In the genomic region with DNA sequence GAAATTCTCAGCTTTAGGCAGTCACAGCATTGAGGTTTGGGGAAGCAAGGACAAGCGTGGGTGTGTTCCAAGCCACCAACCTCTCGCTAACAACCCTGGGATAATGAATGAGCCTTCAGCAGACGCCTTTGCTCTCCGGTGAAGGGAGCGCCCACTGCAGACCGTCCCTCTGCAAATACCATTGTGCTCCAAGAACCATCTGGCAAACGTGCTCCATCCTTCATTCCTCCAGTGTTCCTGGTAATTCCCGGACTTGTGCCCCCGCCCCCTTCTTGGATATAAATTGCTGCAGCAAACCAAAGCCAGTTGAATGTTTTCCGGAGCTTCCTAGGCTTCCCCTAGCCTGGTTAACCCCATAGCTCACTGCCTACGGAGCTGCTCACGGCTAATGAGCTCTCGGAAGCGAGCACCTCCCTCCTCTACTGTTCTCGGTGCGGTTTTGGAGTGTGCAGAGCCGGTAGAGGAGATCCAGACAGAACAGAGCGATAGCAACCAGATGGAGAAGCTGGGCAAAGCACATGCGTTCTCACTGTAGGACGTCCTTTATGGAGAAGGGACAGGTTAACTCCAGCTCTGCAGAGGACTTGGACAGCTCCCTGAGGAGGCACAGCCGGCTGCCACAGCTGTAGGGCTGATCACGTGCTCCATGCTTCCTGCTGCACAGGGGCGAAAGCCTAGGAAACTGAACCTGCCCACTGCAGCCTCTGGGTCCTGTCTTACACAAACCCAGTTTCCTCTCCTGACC, we compare ENCODE assay signal across 8 mouse cellular contexts. TPM values are rescaled to one million over a fixed set of nuclear protein-coding genes. Genes with fewer than 3 reads are reported as not detected.
DNase-seq lines count a peak whose midpoint lies in the region; ATAC-seq and TF ChIP-seq lines count a peak whose summit lies in the region.

No protein-coding gene starts in this region.

- 0 out of 2 replicates have a peak overlapping the region, but pooled peaks have one; percentile 3 for H3K4me3 ChIP-seq in limb, embryonic 11.5 days (ENCODE audit: low read depth, low read length)
- peak overlapping the region; percentile 25 for H3K4me3 ChIP-seq in midbrain, embryonic 11.5 days (ENCODE audit: low read depth, low read length)
- H3K4me3 ChIP-seq in stomach, postnatal 0 days (ENCODE audit: low read depth, low read length), result peak overlapping the region; percentile 23

- TF ChIP-seq CTCF in stomach, postnatal 0 days (IDR thresholded peaks at IDR 0.05; ENCODE audit: low read depth), result peak; percentile 22; the same call in 1 of the 2 replicates

- no peaks in the 10 kb centered on the region for H3K9me3 ChIP-seq in limb, embryonic 11.5 days (ENCODE audit: control insufficient read depth, low read length)
- H3K9me3 ChIP-seq in midbrain, embryonic 11.5 days (ENCODE audit: control insufficient read depth, low read length), result no peaks in the 10 kb centered on the region
- no peaks in the 10 kb centered on the region for H3K9me3 ChIP-seq in stomach, postnatal 0 days (ENCODE audit: control insufficient read depth, low read length)

- H3K27me3 ChIP-seq in limb, embryonic 11.5 days (ENCODE audit: control insufficient read depth, insufficient read depth, low read length), result no peaks in the 10 kb centered on the region
- no peaks in the 10 kb centered on the region for H3K27me3 ChIP-seq in midbrain, embryonic 11.5 days (ENCODE audit: control insufficient read depth, insufficient read depth, low read length)
- H3K27me3 ChIP-seq in stomach, postnatal 0 days (ENCODE audit: control insufficient read depth, insufficient read depth, low read length), result no peaks in the 10 kb centered on the region

- no peak overlapping the region for H3K9ac ChIP-seq in limb, embryonic 11.5 days (ENCODE audit: low read length)
- peak overlapping the region; percentile 48 for H3K9ac ChIP-seq in midbrain, embryonic 11.5 days (ENCODE audit: low read length)
- 0 out of 2 replicates have a peak overlapping the region, but pooled peaks have one; percentile 3 for H3K9ac ChIP-seq in stomach, postnatal 0 days (ENCODE audit: low read length)

- no peak overlapping the region for H3K27ac ChIP-seq in limb, embryonic 11.5 days (replicated peaks; ENCODE audit: low read depth, low read length)
- no peak overlapping the region; the same call in 1 of the 2 replicates for H3K27ac ChIP-seq in midbrain, embryonic 11.5 days (ENCODE audit: low read depth, low read length)
- peak overlapping the region; percentile 65 for H3K27ac ChIP-seq in stomach, postnatal 0 days (replicated peaks)

- DNase-seq in adrenal gland, adult 2 months, result peak; percentile 43
- DNase-seq in adrenal gland, adult 8-10 months, result no peak
- peak; percentile 34 to 35 for DNase-seq in cerebellum, postnatal 14 days
- peak; percentile 46 to 48 for DNase-seq in heart, adult 9 months (ENCODE audit: low spot score in 2 of 2)
- peak; percentile 45 for DNase-seq in kidney, adult 18-20 months
- peak; percentile 76 for DNase-seq in limb, embryonic 11.5 days (ENCODE audit: low spot score)
- peak; percentile 94 for DNase-seq in midbrain, embryonic 11.5 days (ENCODE audit: low spot score, missing footprints)
- DNase-seq in stomach, postnatal 0 days (ENCODE audit: low spot score), result peak; percentile 63

- H3K4me2 ChIP-seq in limb, embryonic 11.5 days (ENCODE audit: low read depth, severe bottlenecking), result peak overlapping the region; percentile 50
- H3K4me2 ChIP-seq in midbrain, embryonic 11.5 days, result peak overlapping the region; percentile 51
- H3K4me2 ChIP-seq in stomach, postnatal 0 days (replicated peaks; ENCODE audit: low read depth), result peak overlapping the region; percentile 62

- H3K36me3 ChIP-seq in limb, embryonic 11.5 days (ENCODE audit: control insufficient read depth, insufficient read depth, low read length), result no peaks in the 10 kb centered on the region
- no peaks in the 10 kb centered on the region for H3K36me3 ChIP-seq in midbrain, embryonic 11.5 days (ENCODE audit: control insufficient read depth, insufficient read depth, low read length)
- H3K36me3 ChIP-seq in stomach, postnatal 0 days (ENCODE audit: control insufficient read depth, insufficient read depth, low read length), result no peaks in the 10 kb centered on the region

- peak; percentile 82 for ATAC-seq in limb, embryonic 11.5 days (ENCODE audit: insufficient number of reproducible peaks, low FRiP score, low TSS enrichment, low read depth)
- peak; percentile 73; the same call in 1 of the 2 replicates for ATAC-seq in midbrain, embryonic 11.5 days (ENCODE audit: low FRiP score)
- ATAC-seq in stomach, postnatal 0 days (ENCODE audit: low FRiP score, low TSS enrichment), result peak; percentile 87

- no peak for TF ChIP-seq EP300 in stomach, postnatal 0 days (optimal IDR thresholded peaks at IDR 0.05)

- H3K4me1 ChIP-seq in limb, embryonic 11.5 days (ENCODE audit: control insufficient read depth, insufficient read depth, low read length), result peaks cover 3% of the 10 kb centered on the region; the same call in 1 of the 2 replicates
- H3K4me1 ChIP-seq in midbrain, embryonic 11.5 days (ENCODE audit: control insufficient read depth, insufficient read depth, low read length), result 0 out of 2 replicates have a peak, but pooled peaks cover 8% of the 10 kb centered on the region
- no peaks in the 10 kb centered on the region for H3K4me1 ChIP-seq in stomach, postnatal 0 days (replicated peaks; ENCODE audit: control insufficient read depth, insufficient read depth)

- under 1% methylated on average over 23 of the region's 23 CpGs for WGBS in limb, embryonic 11.5 days
- WGBS in midbrain, embryonic 11.5 days, result 3% methylated on average over 23 of the region's 23 CpGs
- under 1% methylated on average over 23 of the region's 23 CpGs for WGBS in stomach, postnatal 0 days

RNA-seq across cellular contexts. Expression of a gene that starts 10.8 kb away (rescaled TPM):
- 1 to 10 TPM; 1.3 to 4.9 TPM for total RNA-seq in adrenal gland, adult 2 months (2021)
- polyA plus RNA-seq in adrenal gland, adult 2 months (2012; rRNA removed), result 1.3 and 2.6 TPM in 2 replicates
- total RNA-seq in adrenal gland, adult 8-10 months (2022), result 10 to 100 TPM in 1 of 4 experiments, 1 to 10 TPM in 3; 3.0 to 12.1 (median 7.0) TPM
- polyA plus RNA-seq in limb, embryonic 11.5 days (2014; fragmentation: Nextera tagmentation; extraction: Ambion mirVana), result 0.56 and 0.60 TPM in 2 replicates
- 14.9 and 15.2 TPM in 2 replicates for polyA plus RNA-seq in midbrain, embryonic 11.5 days (2014; fragmentation: Nextera tagmentation; extraction: Ambion mirVana)
- polyA plus RNA-seq in stomach, postnatal 0 days (2015; fragmentation: Nextera tagmentation; extraction: Ambion mirVana), result 2.7 and 3.4 TPM in 2 replicates
